Mouse (Mus musculus) ovary, adult 10 weeks (tissue): Measurements from ENCODE around the gene Lmod2. TPM values are rescaled to one million over a fixed set of nuclear protein-coding genes. Genes with fewer than 3 reads are reported as not detected.

Experiments used
- polyA plus RNA-seq: library from polyadenylated mRNA; stranded (reverse); fragments of 350-450 nt; fragmentation: Illumina TruSeq; extraction: RNeasy Lipid Tissue Mini Kit (QIAGEN cat#74804); gene quantifications from one replicate; pipeline ENCODE4 v1.2.3, GENCODE M21; 2014

The Lmod2 gene
- not detected for polyA plus RNA-seq

GRCm38 (mm10) chr6:24597500-24597899 lies at the start of gene Lmod2:
Lmod2 (plus strand) TSS chr6:24597762.

Other genes starting within 250 kb of the Lmod2 start
- 4.2 TPM for gene Iqub, start 82.7 kb upstream of the Lmod2 start, polyA plus RNA-seq
- 163 TPM for gene Ndufa5, start 69.7 kb upstream of the Lmod2 start, polyA plus RNA-seq
- gene Asb15, start 69.6 kb upstream of the Lmod2 start, polyA plus RNA-seq = not detected
- 186 TPM for gene Wasl, start 67.2 kb downstream of the Lmod2 start, polyA plus RNA-seq
- gene Hyal6, start 135.5 kb downstream of the Lmod2 start, polyA plus RNA-seq = not detected
- gene Hyal4, start 150.6 kb downstream of the Lmod2 start, polyA plus RNA-seq = not detected
- 1.3 TPM for gene Spam1, start 193.4 kb downstream of the Lmod2 start, polyA plus RNA-seq